Mouse (Mus musculus) limb, embryonic 13.5 days (tissue): Measurements from ENCODE around the gene Gbf1. TPM values are rescaled to one million over a fixed set of nuclear protein-coding genes. Genes with fewer than 3 reads are reported as not detected.

Experiments used
- ATAC-seq: fragments of 200-750 bp; cut with Nextera tagmentation; 2 replicates; pipeline ENCODE4 v1.8.0; 2017; ENCODE audit warnings: low read depth, moderate number of reproducible peaks, moderate TSS enrichment; ENCODE audit not compliant: low FRiP score
- H3K27ac ChIP-seq: fragments of 300-500 bp; sonication (generic); 2 replicates; pipeline ENCODE4 v1.5.1; 2015; ENCODE audit warnings: inconsistent platforms, mild to moderate bottlenecking, moderate library complexity
- H3K27me3 ChIP-seq: fragments of 300-500 bp; sonication (generic); 2 replicates; pipeline ENCODE4 v1.6.1; 2015; ENCODE audit warnings: mild to moderate bottlenecking, inconsistent platforms
- H3K36me3 ChIP-seq: fragments of 300-500 bp; sonication (generic); 2 replicates; pipeline ENCODE4 v1.6.1; 2015; ENCODE audit warnings: inconsistent platforms, mild to moderate bottlenecking, moderate library complexity
- H3K4me1 ChIP-seq: fragments of 300-500 bp; sonication (generic); 2 replicates; pipeline ENCODE4 v1.6.1; 2015; ENCODE audit warnings: inconsistent platforms
- H3K4me2 ChIP-seq: fragments of 300-500 bp; sonication (generic); replicated peaks from 2 replicates; pipeline ENCODE4 v1.6.1; 2015; ENCODE audit warnings: inconsistent platforms, mild to moderate bottlenecking, moderate library complexity
- H3K4me3 ChIP-seq: fragments of 300-500 bp; sonication (generic); 2 replicates; pipeline ENCODE4 v1.5.1; 2015; ENCODE audit warnings: moderate library complexity, mild to moderate bottlenecking, inconsistent platforms
- H3K9ac ChIP-seq: fragments of 300-500 bp; sonication (generic); 2 replicates; pipeline ENCODE4 v1.6.1; 2015; ENCODE audit warnings: mild to moderate bottlenecking, inconsistent platforms
- H3K9me3 ChIP-seq: fragments of 300-500 bp; sonication (generic); 2 replicates; pipeline ENCODE4 v1.6.1; 2016; ENCODE audit warnings: inconsistent platforms
- WGBS: fragments of 180-500 bp; shearing (Covaris S2); methylation state at CpG from one replicate; pipeline ENCODE4 v1.1.7; 2015; 5-methylcytosine and 5-hydroxymethylcytosine counted together
- polyA plus RNA-seq: library from polyadenylated mRNA; unstranded; fragments of >200 nt; fragmentation: Nextera tagmentation; extraction: Ambion mirVana; gene quantifications from 2 replicates; pipeline ENCODE4 v1.2.1, GENCODE M21; 2015

Gene Gbf1
- polyA plus RNA-seq, 1 experiment from 2014 or later, result 73.6 TPM

GRCm38 (mm10) chr19:46322996-46323572 is 170.8 kb downstream of the Gbf1 start:
- H3K4me3 ChIP-seq, result no peak overlapping the region
- H3K9me3 ChIP-seq, result no peaks in the 10 kb centered on the region
- H3K9ac ChIP-seq, result no peak overlapping the region
- H3K36me3 ChIP-seq, result no peaks in the 10 kb centered on the region
- 72% methylated on average over 13 of the region's 13 CpGs for WGBS
- H3K4me2 ChIP-seq, result no peak overlapping the region
- no peak for ATAC-seq
- H3K27me3 ChIP-seq, result peaks cover 97% of the 10 kb centered on the region
- peaks cover 32% of the 10 kb centered on the region for H3K4me1 ChIP-seq
- no peak overlapping the region for H3K27ac ChIP-seq

- ATAC-seq, result no peak
- Histone ChIP-seq H3K9ac (no peak overlapping the region), H3K4me1 (peaks cover 28% of the 10 kb centered on the region), H3K4me2 (no peak overlapping the region), H3K27ac (no peak overlapping the region), H3K4me3 (no peak overlapping the region), H3K9me3 (no peaks in the 10 kb centered on the region), H3K36me3 (no peaks in the 10 kb centered on the region), H3K27me3 (peaks cover 90% of the 10 kb centered on the region)
- 66% methylated on average over 5 of the region's 5 CpGs for whole genome bisulfite sequencing
Measured at GRCm38 (mm10) chr19:46323716-46324115, 171.4 kb downstream of the Gbf1 start.

- no peak for ATAC-seq
- no peak overlapping the region for H3K27ac ChIP-seq
- no peak overlapping the region for H3K4me2 ChIP-seq
- H3K9ac ChIP-seq, result no peak overlapping the region
- no peak overlapping the region for H3K4me3 ChIP-seq
- 67% methylated on average over 11 of the region's 11 CpGs for WGBS
- H3K36me3 ChIP-seq, result no peaks in the 10 kb centered on the region
- H3K9me3 ChIP-seq, result no peaks in the 10 kb centered on the region
- H3K27me3 ChIP-seq, result peaks cover 84% of the 10 kb centered on the region
- H3K4me1 ChIP-seq, result peaks cover 26% of the 10 kb centered on the region
Measured at GRCm38 (mm10) chr19:46324366-46324765, 172.1 kb downstream of the Gbf1 start.

GRCm38 (mm10) chr19:46324918-46325317 is 172.6 kb downstream of the Gbf1 start:
- H3K4me1 ChIP-seq, result peaks cover 32% of the 10 kb centered on the region
- no peak overlapping the region for H3K9ac ChIP-seq
- 62% methylated on average over 5 of the region's 5 CpGs for WGBS
- no peak overlapping the region for H3K27ac ChIP-seq
- H3K9me3 ChIP-seq, result no peaks in the 10 kb centered on the region
- no peak overlapping the region for H3K4me3 ChIP-seq
- peaks cover 82% of the 10 kb centered on the region for H3K27me3 ChIP-seq
- no peaks in the 10 kb centered on the region for H3K36me3 ChIP-seq
- H3K4me2 ChIP-seq, result no peak overlapping the region
- no peak for ATAC-seq

GRCm38 (mm10) chr19:46326019-46326755 is 173.9 kb downstream of the Gbf1 start:
- peak overlapping the region; percentile 99 for H3K4me2 ChIP-seq
- H3K27ac ChIP-seq, result no peak overlapping the region
- H3K9me3 ChIP-seq, result no peaks in the 10 kb centered on the region
- WGBS, result 4% methylated on average over 29 of the region's 29 CpGs
- H3K4me3 ChIP-seq, result 0 out of 2 replicates have a peak overlapping the region, but pooled peaks have one; percentile 72
- ATAC-seq, result no peak
- peaks cover 12% of the 10 kb centered on the region for H3K36me3 ChIP-seq
- H3K9ac ChIP-seq, result no peak overlapping the region
- peaks cover 37% of the 10 kb centered on the region for H3K4me1 ChIP-seq
- H3K27me3 ChIP-seq, result peaks cover 75% of the 10 kb centered on the region

GRCm38 (mm10) chr19:46326756-46327305 is 174.5 kb downstream of the Gbf1 start, which contains the start of gene Psd:
TSS of gene Psd (minus strand) at chr19:46327156.
- Histone ChIP-seq H3K36me3 (peaks cover 18% of the 10 kb centered on the region), H3K4me2 (peak within 1 kb of the TSS; percentile 99), H3K27me3 (peaks cover 69% of the 10 kb centered on the region), H3K9me3 (no peaks in the 10 kb centered on the region), H3K9ac (peak within 1 kb of the TSS; percentile 72; the same call in 1 of the 2 replicates), H3K4me1 (peaks cover 32% of the 10 kb centered on the region), H3K27ac (peak within 1 kb of the TSS; percentile 86; the same call in 1 of the 2 replicates), H3K4me3 (peak within 1 kb of the TSS; percentile 72)
- no peak for ATAC-seq
- WGBS, result under 1% methylated on average over 34 of the region's 35 CpGs

GRCm38 (mm10) chr19:46327531-46328064 is 175.3 kb downstream of the Gbf1 start:
- peaks cover 61% of the 10 kb centered on the region for H3K27me3 ChIP-seq
- no peaks in the 10 kb centered on the region for H3K9me3 ChIP-seq
- 34% methylated on average over 14 of the region's 14 CpGs for WGBS
- peaks cover 32% of the 10 kb centered on the region for H3K4me1 ChIP-seq
- H3K27ac ChIP-seq, result peak overlapping the region; percentile 86; the same call in 1 of the 2 replicates
- ATAC-seq, result no peak
- H3K9ac ChIP-seq, result no peak overlapping the region
- H3K4me3 ChIP-seq, result peak overlapping the region; percentile 72
- peak overlapping the region; percentile 99 for H3K4me2 ChIP-seq
- H3K36me3 ChIP-seq, result peaks cover 21% of the 10 kb centered on the region

GRCm38 (mm10) chr19:46328081-46329030 is 176.0 kb downstream of the Gbf1 start, which contains the start of gene Fbxl15:
TSS of gene Fbxl15 (plus strand) at chr19:46328184.
- peak within 1 kb of the TSS; percentile 86 for H3K27ac ChIP-seq

GRCm38 (mm10) chr19:46329031-46329641 is 176.8 kb downstream of the Gbf1 start:
- H3K4me3 ChIP-seq, result peak overlapping the region; percentile 72
- 1% methylated on average over 54 of the region's 54 CpGs for WGBS
- peaks cover 46% of the 10 kb centered on the region for H3K27me3 ChIP-seq
- H3K4me2 ChIP-seq, result peak overlapping the region; percentile 99
- peak overlapping the region; percentile 86; the same call in 1 of the 2 replicates for H3K27ac ChIP-seq
- peaks cover 32% of the 10 kb centered on the region for H3K4me1 ChIP-seq
- no peak for ATAC-seq
- H3K9ac ChIP-seq, result peak overlapping the region; percentile 72
- peaks cover 21% of the 10 kb centered on the region for H3K36me3 ChIP-seq
- no peaks in the 10 kb centered on the region for H3K9me3 ChIP-seq

More at GRCm38 (mm10) chr19:46328081-46329030, 176.0 kb downstream of the Gbf1 start, which contains the start of gene Fbxl15:
- Histone ChIP-seq H3K4me1 (peaks cover 32% of the 10 kb centered on the region), H3K9me3 (no peaks in the 10 kb centered on the region), H3K9ac (peak within 1 kb of the TSS; percentile 72), H3K4me2 (peak within 1 kb of the TSS; percentile 99), H3K27me3 (peaks cover 54% of the 10 kb centered on the region), H3K4me3 (peak within 1 kb of the TSS; percentile 72), H3K36me3 (peaks cover 21% of the 10 kb centered on the region)
- under 1% methylated on average over 81 of the region's 81 CpGs for WGBS
- ATAC-seq, result peak; percentile 89

- peaks cover 21% of the 10 kb centered on the region for H3K36me3 ChIP-seq
- peaks cover 38% of the 10 kb centered on the region for H3K27me3 ChIP-seq
- H3K4me2 ChIP-seq, result peak overlapping the region; percentile 99
- H3K9me3 ChIP-seq, result no peaks in the 10 kb centered on the region
- no peak overlapping the region for H3K27ac ChIP-seq
- H3K4me3 ChIP-seq, result peak overlapping the region; percentile 72
- no peak for ATAC-seq
- WGBS, result 6% methylated on average over 16 of the region's 16 CpGs
- peaks cover 32% of the 10 kb centered on the region for H3K4me1 ChIP-seq
- H3K9ac ChIP-seq, result no peak overlapping the region
Measured at GRCm38 (mm10) chr19:46329951-46330350, 177.6 kb downstream of the Gbf1 start.

GRCm38 (mm10) chr19:46330696-46331095 is 178.4 kb downstream of the Gbf1 start:
- Histone ChIP-seq H3K9me3 (no peaks in the 10 kb centered on the region), H3K27ac (no peak overlapping the region), H3K9ac (no peak overlapping the region), H3K4me2 (no peak overlapping the region), H3K4me3 (no peak overlapping the region), H3K27me3 (peaks cover 30% of the 10 kb centered on the region), H3K36me3 (peaks cover 21% of the 10 kb centered on the region), H3K4me1 (peaks cover 32% of the 10 kb centered on the region)
- ATAC-seq, result no peak
- 91% methylated on average over 12 of the region's 12 CpGs for WGBS
